Mouse (Mus musculus) neural tube, embryonic 13.5 days (tissue): ENCODE measurements at regions not wholly inside any gene's neighbourhood (a gene's known extent, or its start where the extent isn't known, plus 50 kb on each side); places are given as distances from the start of the nearest gene placed in this dataset.

ENCODE experiments used
- ATAC-seq: fragments of 200-750 bp; cut with Nextera tagmentation; 2 replicates; pipeline ENCODE4 v1.8.0; 2017; ENCODE audit warnings: low read depth, mild to moderate bottlenecking, moderate TSS enrichment, moderate library complexity
- H3K27ac ChIP-seq: fragments of 300-500 bp; sonication (generic); replicated peaks from 2 replicates; pipeline ENCODE4 v1.5.1; 2015; ENCODE audit warnings: moderate library complexity, mild to moderate bottlenecking, inconsistent platforms
- H3K27me3 ChIP-seq: fragments of 300-500 bp; sonication (generic); 2 replicates; pipeline ENCODE4 v1.6.1; 2015; ENCODE audit warnings: mild to moderate bottlenecking, inconsistent platforms
- H3K36me3 ChIP-seq: fragments of 300-500 bp; sonication (generic); 2 replicates; pipeline ENCODE4 v1.6.1; 2015; ENCODE audit warnings: mild to moderate bottlenecking, inconsistent platforms
- H3K4me1 ChIP-seq: fragments of 300-500 bp; sonication (generic); replicated peaks from 2 replicates; pipeline ENCODE4 v1.6.1; 2015; ENCODE audit warnings: inconsistent platforms
- H3K4me2 ChIP-seq: fragments of 300-500 bp; sonication (generic); 2 replicates; pipeline ENCODE4 v1.6.1; 2015; ENCODE audit warnings: inconsistent platforms, mild to moderate bottlenecking, moderate library complexity
- H3K4me3 ChIP-seq: fragments of 300-500 bp; sonication (generic); 2 replicates; pipeline ENCODE4 v1.5.1; 2015; ENCODE audit warnings: mild to moderate bottlenecking, inconsistent platforms
- H3K9ac ChIP-seq: fragments of 300-500 bp; sonication (generic); 2 replicates; pipeline ENCODE4 v1.6.1; 2015; ENCODE audit warnings: moderate library complexity, mild to moderate bottlenecking, inconsistent platforms
- H3K9me3 ChIP-seq: fragments of 300-500 bp; sonication (generic); 2 replicates; pipeline ENCODE4 v1.6.1; 2016; ENCODE audit warnings: inconsistent platforms
- WGBS: fragments of 180-500 bp; shearing (Covaris S2); methylation state at CpG from one replicate; pipeline ENCODE4 v1.1.7; 2015; 5-methylcytosine and 5-hydroxymethylcytosine counted together

DNA sequence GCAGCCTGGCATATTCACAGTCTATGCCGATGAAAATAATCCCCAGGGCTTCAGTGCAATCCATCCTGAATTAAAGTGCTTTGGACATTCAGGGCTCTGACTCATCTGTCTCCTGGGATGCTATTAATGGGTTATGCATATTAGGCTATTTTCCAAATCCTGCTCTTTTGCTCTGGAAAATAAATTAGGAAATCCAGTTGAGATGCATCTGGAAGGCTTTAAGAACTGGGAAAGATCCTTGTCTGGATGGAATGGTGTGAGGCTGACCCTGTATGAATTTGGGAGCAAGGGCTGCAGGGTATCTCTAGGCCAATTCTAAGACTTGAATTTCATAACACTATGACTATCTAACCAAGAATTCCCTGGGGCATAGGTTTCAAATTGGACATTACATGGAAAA lies 234.5 kb upstream of the Prkcq start:
- H3K4me1 ChIP-seq: peaks cover 4% of the 10 kb centered on the region; the same call in 1 of the 2 replicates
- H3K9ac ChIP-seq: no peak overlapping the region
- H3K27me3 ChIP-seq: no peaks in the 10 kb centered on the region
- H3K9me3 ChIP-seq: no peaks in the 10 kb centered on the region
- H3K4me3 ChIP-seq: no peak overlapping the region
- WGBS: 32% methylated on average over 1 of the region's 1 CpGs
- H3K36me3 ChIP-seq: no peaks in the 10 kb centered on the region
- no peak overlapping the region for H3K4me2 ChIP-seq
- ATAC-seq: no peak
- no peak overlapping the region for H3K27ac ChIP-seq

DNA sequence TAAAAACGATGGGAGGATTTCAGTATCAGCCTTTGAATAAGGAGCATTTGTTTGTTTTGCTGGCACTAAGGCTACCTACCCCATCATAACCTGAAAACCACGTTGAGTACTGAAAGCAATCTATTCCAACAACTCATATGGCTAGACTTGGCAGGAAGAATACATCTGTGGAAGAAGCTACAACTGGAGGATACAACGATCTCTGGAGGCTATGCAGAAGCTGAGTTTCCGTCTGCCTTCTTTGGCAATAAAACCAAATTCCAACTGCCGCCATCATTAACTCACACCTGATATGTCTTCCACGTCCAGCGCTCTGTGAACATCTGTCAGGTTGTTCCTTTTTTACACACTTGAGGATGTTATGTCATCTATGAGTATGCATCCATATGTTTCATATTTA lies 206.7 kb upstream of the Prkcq start:
- Histone ChIP-seq H3K4me3 (no peak overlapping the region), H3K27ac (no peak overlapping the region), H3K9me3 (no peaks in the 10 kb centered on the region), H3K36me3 (no peaks in the 10 kb centered on the region), H3K9ac (no peak overlapping the region), H3K27me3 (no peaks in the 10 kb centered on the region), H3K4me2 (no peak overlapping the region), H3K4me1 (0 out of 2 replicates have a peak, but pooled peaks cover 4% of the 10 kb centered on the region)
- WGBS: 85% methylated on average over 7 of the region's 7 CpGs
- ATAC-seq: no peak

DNA sequence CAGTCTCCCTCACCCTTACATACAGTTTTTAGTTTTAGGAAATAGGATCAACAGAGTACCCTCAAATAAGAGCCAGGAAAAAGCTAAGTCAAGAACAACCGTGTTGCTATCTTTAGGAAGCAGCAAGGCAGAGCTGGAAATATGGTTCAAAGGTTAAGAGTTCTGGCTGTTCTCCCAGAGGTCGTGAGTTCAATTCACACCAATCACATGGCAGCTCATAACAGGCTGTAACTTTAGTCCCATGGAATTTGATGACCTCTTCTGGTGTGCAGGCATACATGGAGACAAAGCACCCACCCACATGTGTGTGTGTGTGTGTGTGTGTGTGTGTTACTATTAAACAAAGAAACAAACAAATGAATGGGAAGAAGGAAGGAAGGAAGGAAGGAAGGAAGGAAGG lies 205.0 kb upstream of the Prkcq start:
- WGBS: 73% methylated on average over 2 of the region's 2 CpGs
- H3K4me1 ChIP-seq: 0 out of 2 replicates have a peak, but pooled peaks cover 4% of the 10 kb centered on the region
- H3K9me3 ChIP-seq: no peaks in the 10 kb centered on the region
- no peak for ATAC-seq
- no peak overlapping the region for H3K27ac ChIP-seq
- no peak overlapping the region for H3K4me3 ChIP-seq
- H3K36me3 ChIP-seq: no peaks in the 10 kb centered on the region
- no peak overlapping the region for H3K9ac ChIP-seq
- no peaks in the 10 kb centered on the region for H3K27me3 ChIP-seq
- H3K4me2 ChIP-seq: no peak overlapping the region

DNA sequence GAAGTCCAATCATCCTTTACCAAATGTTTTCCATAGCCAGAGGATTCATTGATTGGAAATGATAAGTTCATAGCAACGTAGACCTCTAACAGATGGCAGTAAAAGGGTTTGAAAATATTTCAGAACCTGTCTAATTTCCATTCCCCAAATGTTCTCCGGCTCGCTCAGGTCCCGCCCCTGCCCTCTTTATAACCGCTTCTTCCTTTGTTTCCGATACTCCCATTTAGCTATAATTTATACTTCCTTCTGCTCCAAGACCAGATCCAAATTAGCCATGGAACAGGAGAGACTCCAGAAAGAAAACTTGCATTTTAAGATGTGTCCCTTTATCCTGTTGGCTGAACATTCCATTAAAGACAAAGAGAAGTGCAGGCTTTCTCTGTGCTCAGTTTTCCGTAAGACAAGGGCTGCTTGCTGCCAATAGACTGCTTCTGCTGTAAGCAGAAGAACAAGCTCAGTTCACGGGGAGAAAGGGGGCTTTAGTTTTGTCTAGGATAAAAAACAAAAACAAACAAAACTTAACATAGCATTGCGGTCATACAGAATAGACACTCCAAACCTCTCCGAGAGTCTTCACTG lies 202.7 kb upstream of the Prkcq start:
- Histone ChIP-seq H3K27ac (no peak overlapping the region), H3K27me3 (no peaks in the 10 kb centered on the region), H3K4me2 (peak overlapping the region; percentile 45), H3K4me1 (0 out of 2 replicates have a peak, but pooled peaks cover 4% of the 10 kb centered on the region), H3K36me3 (no peaks in the 10 kb centered on the region), H3K4me3 (peak overlapping the region; percentile 4; the same call in 1 of the 2 replicates), H3K9me3 (no peaks in the 10 kb centered on the region), H3K9ac (0 out of 2 replicates have a peak overlapping the region, but pooled peaks have one; percentile 43)
- 0 out of 2 replicates have a peak, but pooled peaks have one; percentile 43 for ATAC-seq
- WGBS: 25% methylated on average over 10 of the region's 10 CpGs

DNA sequence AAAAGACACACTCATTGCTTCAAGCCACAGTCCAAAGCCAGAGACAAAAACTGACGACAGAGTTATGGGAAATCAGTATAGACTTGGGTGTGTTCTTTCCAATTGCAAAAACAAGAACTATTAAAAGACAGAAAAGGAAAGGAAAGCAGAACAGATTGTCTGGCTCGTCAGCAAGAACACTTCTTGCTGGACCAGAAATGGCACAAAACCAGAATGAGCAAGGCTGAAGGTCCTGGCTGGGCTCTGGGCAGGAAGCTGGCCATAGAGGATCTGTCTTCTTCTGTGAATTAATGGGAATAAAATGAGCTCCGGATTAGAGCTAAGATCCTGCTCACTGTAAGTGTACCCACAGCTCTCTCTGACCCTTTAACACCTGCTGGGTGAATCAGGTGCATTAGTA lies 199.9 kb upstream of the Prkcq start:
- Histone ChIP-seq H3K27me3 (no peaks in the 10 kb centered on the region), H3K4me2 (no peak overlapping the region), H3K9ac (no peak overlapping the region), H3K4me1 (0 out of 2 replicates have a peak, but pooled peaks cover 4% of the 10 kb centered on the region), H3K9me3 (no peaks in the 10 kb centered on the region), H3K4me3 (no peak overlapping the region), H3K27ac (no peak overlapping the region), H3K36me3 (no peaks in the 10 kb centered on the region)
- WGBS: 85% methylated on average over 3 of the region's 3 CpGs
- no peak for ATAC-seq

DNA sequence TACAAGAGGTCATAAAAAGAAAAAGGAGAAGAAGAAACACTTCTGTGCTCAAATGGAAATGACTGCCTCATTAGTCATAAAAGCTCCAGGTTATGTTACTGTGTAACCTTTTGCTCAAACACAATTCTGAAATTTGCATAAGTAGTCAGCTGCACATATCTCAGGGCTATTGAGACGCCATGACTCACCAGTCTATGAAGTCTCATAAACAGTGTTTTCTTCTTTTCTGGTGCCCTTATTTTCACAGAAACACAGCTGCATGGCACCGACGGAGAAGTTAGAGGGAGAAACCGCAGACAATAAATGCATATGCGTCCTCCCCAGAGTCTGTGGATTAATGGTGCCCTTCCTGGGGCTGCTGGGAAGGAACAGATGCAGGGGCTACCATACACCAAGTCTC lies 193.1 kb upstream of the Prkcq start:
- Histone ChIP-seq H3K27me3 (no peaks in the 10 kb centered on the region), H3K36me3 (no peaks in the 10 kb centered on the region), H3K9me3 (no peaks in the 10 kb centered on the region), H3K9ac (no peak overlapping the region), H3K4me1 (no peaks in the 10 kb centered on the region), H3K4me2 (no peak overlapping the region), H3K27ac (no peak overlapping the region), H3K4me3 (no peak overlapping the region)
- WGBS: 67% methylated on average over 5 of the region's 5 CpGs
- no peak for ATAC-seq

DNA sequence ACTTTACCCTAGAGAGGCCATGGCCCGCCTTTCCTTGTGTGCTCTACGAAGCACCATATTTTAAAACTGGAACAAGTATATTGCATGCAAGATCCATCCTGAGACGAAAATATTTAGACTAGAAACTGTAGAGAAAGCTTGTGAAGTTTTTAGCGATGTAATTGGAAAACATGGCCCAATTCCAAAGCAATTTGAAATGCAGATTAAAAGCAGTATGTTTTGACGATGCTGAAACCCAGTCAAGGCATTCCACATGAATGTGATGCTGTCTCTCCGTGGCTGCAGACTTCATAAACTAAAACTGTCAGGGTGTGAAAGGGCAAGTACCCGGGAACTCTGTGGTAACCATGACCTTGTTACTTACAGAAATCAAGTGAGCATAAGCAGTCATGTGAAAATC lies 185.8 kb upstream of the Prkcq start:
- Histone ChIP-seq H3K4me2 (no peak overlapping the region), H3K36me3 (no peaks in the 10 kb centered on the region), H3K4me3 (no peak overlapping the region), H3K27me3 (no peaks in the 10 kb centered on the region), H3K27ac (no peak overlapping the region), H3K4me1 (no peaks in the 10 kb centered on the region), H3K9me3 (no peaks in the 10 kb centered on the region), H3K9ac (no peak overlapping the region)
- ATAC-seq: no peak
- 60% methylated on average over 7 of the region's 7 CpGs for WGBS

DNA sequence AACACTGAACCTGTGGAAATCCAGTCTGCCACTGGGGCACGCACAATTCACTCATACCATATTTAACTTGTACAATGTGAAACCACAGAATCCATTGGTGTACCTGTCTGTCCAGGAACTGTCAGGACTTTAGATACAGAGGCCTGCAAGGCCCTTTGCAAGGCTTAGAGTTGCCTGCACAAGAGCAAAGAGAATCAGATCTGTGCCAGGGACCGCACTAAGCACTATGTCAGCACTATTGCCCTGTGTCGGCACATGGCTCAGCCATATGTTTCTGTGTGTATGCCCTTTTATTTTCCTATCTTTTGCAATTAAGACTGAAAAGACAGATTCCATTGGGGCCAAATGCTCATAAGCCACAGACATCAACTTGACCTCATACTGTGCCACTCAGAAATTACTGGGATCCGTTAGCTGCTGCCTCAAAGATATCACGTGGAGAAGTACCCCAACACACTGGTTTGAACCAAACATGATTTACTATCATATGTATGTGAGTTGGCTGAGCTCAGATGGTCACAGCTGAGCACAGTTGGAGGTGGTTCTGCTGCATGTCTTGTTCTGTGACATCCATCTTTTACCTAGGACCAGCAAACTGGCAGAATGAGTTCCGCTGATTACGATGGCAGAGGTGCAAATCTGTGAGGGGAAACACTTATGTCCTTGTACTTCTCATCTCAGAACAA lies 181.7 kb upstream of the Prkcq start:
- no peak overlapping the region for H3K27ac ChIP-seq
- no peak overlapping the region for H3K4me2 ChIP-seq
- WGBS: 74% methylated on average over 7 of the region's 7 CpGs
- no peaks in the 10 kb centered on the region for H3K27me3 ChIP-seq
- H3K4me3 ChIP-seq: no peak overlapping the region
- H3K9me3 ChIP-seq: no peaks in the 10 kb centered on the region
- H3K4me1 ChIP-seq: no peaks in the 10 kb centered on the region
- no peaks in the 10 kb centered on the region for H3K36me3 ChIP-seq
- no peak overlapping the region for H3K9ac ChIP-seq
- peak; percentile 15; the same call in 1 of the 2 replicates for ATAC-seq

DNA sequence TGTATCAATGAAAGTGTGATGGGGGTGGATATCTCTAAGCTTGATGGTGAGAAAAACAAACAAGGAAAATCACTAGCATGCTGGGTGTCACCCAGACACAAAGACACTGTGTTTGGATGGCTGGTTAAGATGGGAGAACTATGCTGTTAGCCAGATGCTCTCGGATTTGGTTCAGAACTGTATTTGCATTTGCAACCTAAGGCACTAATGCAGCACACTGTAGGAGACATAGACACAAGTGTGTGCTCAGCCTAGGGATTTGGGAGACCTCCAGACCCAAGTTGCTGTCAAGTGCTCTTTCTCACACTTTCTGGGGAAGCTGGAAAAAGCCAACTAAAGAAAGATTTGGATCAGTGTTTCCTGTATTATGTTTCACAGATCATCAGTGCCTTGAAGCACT lies 173.1 kb upstream of the Prkcq start:
- no peaks in the 10 kb centered on the region for H3K9me3 ChIP-seq
- no peaks in the 10 kb centered on the region for H3K27me3 ChIP-seq
- ATAC-seq: no peak
- no peak overlapping the region for H3K4me3 ChIP-seq
- WGBS: 56% methylated on average over 1 of the region's 1 CpGs
- no peaks in the 10 kb centered on the region for H3K4me1 ChIP-seq
- no peak overlapping the region for H3K27ac ChIP-seq
- no peak overlapping the region for H3K4me2 ChIP-seq
- H3K9ac ChIP-seq: no peak overlapping the region
- no peaks in the 10 kb centered on the region for H3K36me3 ChIP-seq

DNA sequence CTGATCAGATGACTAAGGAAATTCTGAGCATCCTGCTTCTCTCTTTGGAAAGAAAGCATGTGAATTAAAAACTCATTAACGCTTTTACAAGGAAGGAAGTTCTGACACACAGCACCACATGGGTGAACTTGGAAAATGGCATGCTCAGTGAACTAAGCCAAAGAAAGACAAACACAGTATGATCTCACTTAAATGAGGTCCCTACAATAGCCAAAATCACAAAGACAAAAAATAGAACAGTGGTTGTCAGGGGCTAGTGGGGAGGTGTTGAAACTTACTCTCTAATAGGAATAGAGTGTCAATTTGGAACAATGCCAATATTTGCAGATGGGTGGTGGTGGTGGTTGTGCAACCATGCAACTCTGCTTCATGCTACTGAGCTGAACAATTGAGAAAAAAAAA lies 172.7 kb upstream of the Prkcq start:
- Histone ChIP-seq H3K4me1 (no peaks in the 10 kb centered on the region), H3K4me3 (no peak overlapping the region), H3K36me3 (no peaks in the 10 kb centered on the region), H3K9ac (no peak overlapping the region), H3K4me2 (no peak overlapping the region), H3K27me3 (no peaks in the 10 kb centered on the region), H3K9me3 (no peaks in the 10 kb centered on the region), H3K27ac (no peak overlapping the region)
- no peak for ATAC-seq
- 95% methylated on average over 1 of the region's 1 CpGs for WGBS

DNA sequence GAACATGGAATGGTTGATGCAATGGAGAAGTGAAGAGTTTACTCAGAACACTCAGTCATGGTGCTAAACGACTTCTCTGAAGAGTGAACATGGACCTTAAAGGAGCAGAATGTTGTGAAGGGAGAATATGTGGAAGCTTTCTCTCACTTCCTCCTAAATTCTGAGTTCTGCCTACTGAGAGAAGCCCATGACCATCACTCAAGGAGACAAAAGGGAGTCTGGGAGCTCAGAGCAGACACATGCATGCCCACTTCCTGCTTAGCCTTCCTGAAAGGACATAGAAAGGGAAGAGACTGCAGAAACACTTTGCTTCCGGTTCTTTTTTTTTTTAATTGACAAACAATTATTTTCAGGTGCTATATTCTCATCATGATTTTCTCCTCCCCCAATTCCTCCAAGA lies 166.1 kb upstream of the Prkcq start:
- no peak overlapping the region for H3K27ac ChIP-seq
- H3K27me3 ChIP-seq: no peaks in the 10 kb centered on the region
- no peaks in the 10 kb centered on the region for H3K36me3 ChIP-seq
- H3K9ac ChIP-seq: no peak overlapping the region
- no peak for ATAC-seq
- H3K4me2 ChIP-seq: no peak overlapping the region
- 80% methylated on average over 2 of the region's 2 CpGs for WGBS
- peaks cover under 1% of the 10 kb centered on the region; the same call in 1 of the 2 replicates for H3K4me1 ChIP-seq
- H3K9me3 ChIP-seq: no peaks in the 10 kb centered on the region
- H3K4me3 ChIP-seq: no peak overlapping the region

DNA sequence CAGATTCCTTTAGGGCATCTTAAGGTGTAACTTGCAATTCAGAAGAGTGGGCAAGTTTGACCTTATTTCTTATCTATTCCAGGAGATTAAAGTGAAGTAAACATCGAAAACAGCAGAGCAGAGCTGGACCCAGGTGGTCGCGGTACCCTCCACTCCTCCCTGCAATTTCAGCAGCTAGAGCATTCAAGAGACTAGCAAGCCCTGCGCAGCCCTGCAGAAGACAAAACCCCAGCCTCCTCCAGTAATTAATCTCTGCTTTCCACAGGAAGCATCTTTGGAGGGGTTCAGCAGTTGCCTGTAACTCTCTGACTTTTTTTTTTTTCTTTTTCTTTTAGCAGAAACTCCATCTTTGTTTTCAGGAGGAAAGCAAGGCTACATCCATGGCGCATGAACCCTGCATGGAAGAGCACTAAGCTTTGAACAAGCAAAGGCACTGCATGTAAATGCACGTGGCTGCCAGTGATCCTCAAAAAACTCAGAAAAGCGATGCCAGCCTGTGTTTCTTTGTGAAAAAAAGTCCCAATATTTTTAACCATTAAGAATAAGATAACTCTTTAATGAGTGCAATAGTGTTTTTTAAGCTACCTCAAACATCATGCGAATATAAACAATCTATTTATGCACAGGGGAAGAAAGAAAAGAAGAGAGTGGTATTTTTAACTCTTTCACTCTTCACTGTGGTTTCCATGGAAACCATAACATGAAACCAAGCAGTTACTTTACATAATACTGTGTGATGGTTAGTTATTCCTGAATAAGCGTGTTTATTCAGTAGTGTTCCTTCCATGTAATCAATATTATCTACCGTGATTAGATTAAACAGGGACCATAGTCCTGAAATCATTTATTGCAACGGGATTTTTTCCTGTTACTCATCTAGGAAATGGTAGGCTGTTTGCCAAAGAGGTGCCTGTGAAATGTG lies 160.6 kb upstream of the Prkcq start:
- peaks cover 12% of the 10 kb centered on the region for H3K4me1 ChIP-seq
- no peak for ATAC-seq
- no peak overlapping the region for H3K4me3 ChIP-seq
- WGBS: 29% methylated on average over 11 of the region's 11 CpGs
- no peak overlapping the region for H3K4me2 ChIP-seq
- H3K27ac ChIP-seq: no peak overlapping the region
- H3K27me3 ChIP-seq: no peaks in the 10 kb centered on the region
- H3K36me3 ChIP-seq: no peaks in the 10 kb centered on the region
- H3K9me3 ChIP-seq: no peaks in the 10 kb centered on the region
- no peak overlapping the region for H3K9ac ChIP-seq
